Mouse (Mus musculus) E14TG2a.4 (cell line): Measurements from ENCODE around the gene Vcan.
A peak's percentile ranks its signal among the peaks of the same experiment; 100 is the strongest.

Experiments used
- H3K27me3 ChIP-seq: 2 replicates; pipeline ENCODE4 v1.6.1; 2014; ENCODE audit warnings: low read length, control low read depth; ENCODE audit not compliant: insufficient read depth
- H3K36me3 ChIP-seq: 2 replicates; pipeline ENCODE4 v1.6.1; 2014; ENCODE audit warnings: low read length, control low read depth; ENCODE audit not compliant: insufficient read depth
- H3K4me1 ChIP-seq: replicated peaks from 2 replicates; pipeline ENCODE4 v1.6.1; 2014; ENCODE audit warnings: low read depth, low read length, control low read depth
- H3K4me3 ChIP-seq: replicated peaks from 2 replicates; pipeline ENCODE4 v1.5.1; 2014; ENCODE audit warnings: mild to moderate bottlenecking, low read length
- H3K9me3 ChIP-seq: 2 replicates; pipeline ENCODE4 v1.6.1; 2014; ENCODE audit warnings: low read length, control low read depth
- CTCF ChIP-seq: conservative IDR thresholded peaks from 2 replicates; pipeline ENCODE4 v1.5.1; 2014; ENCODE audit warnings: low read length
- NANOG ChIP-seq: IDR thresholded peaks from 2 replicates; pipeline ENCODE4 v1.6.1; 2014; ENCODE audit warnings: borderline replicate concordance, low read length, mixed read lengths
- POU5F1 ChIP-seq: IDR thresholded peaks from 2 replicates; pipeline ENCODE4 v1.6.1; 2014; ENCODE audit warnings: low read length, borderline replicate concordance

The Vcan gene

DNA sequence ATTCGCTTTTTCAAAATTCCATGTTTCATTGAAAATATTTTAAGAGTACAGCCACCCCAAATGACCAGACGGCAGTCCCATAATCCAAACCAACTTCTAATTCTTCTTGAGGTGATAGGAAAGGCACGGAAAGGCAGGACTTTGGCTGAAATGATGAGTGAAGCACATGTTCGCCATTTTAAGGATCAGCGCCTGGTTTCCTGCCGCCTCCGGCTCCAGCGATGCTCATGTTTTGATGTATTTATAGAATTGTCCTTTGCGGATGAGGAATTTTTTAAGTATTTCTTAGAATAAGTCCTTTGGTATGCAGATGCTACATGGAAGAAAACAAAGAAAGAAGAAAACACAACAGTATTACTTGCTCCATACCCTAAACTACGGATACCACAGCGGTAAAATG is 85.3 kb downstream of the Vcan start:
- Histone ChIP-seq H3K36me3 (peaks cover 7% of the 10 kb centered on the region; the same call in 1 of the 2 replicates), H3K27me3 (no peaks in the 10 kb centered on the region), H3K4me1 (peaks cover 19% of the 10 kb centered on the region), H3K9me3 (no peaks in the 10 kb centered on the region), H3K4me3 (no peak overlapping the region)
- TF ChIP-seq POU5F1 (no peak), NANOG (no peak), CTCF (no peak)

DNA sequence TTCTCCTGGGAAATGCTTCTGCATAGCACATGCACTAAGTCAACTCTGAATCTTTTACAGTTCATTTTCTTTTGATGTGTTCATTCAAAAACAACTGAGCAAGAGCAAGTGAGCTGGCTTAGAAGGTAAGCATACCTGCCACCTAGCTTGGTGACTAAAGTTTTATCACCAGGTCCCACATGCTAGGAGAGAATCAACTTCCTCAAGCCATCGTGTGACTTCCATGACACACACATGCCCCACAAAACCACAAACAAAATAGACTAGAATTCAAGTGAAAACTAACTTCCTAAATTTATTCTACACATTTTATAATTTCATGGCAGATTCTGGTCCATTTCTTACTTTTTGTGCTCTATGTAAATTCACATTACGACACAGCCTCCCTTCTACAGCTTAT is 89.0 kb downstream of the Vcan start:
- Histone ChIP-seq H3K4me3 (no peak overlapping the region), H3K4me1 (no peaks in the 10 kb centered on the region), H3K27me3 (no peaks in the 10 kb centered on the region), H3K36me3 (no peaks in the 10 kb centered on the region; the same call in 1 of the 2 replicates), H3K9me3 (no peaks in the 10 kb centered on the region)
- TF ChIP-seq POU5F1, result no peak
- no peak for TF ChIP-seq NANOG
- no peak for TF ChIP-seq CTCF

DNA sequence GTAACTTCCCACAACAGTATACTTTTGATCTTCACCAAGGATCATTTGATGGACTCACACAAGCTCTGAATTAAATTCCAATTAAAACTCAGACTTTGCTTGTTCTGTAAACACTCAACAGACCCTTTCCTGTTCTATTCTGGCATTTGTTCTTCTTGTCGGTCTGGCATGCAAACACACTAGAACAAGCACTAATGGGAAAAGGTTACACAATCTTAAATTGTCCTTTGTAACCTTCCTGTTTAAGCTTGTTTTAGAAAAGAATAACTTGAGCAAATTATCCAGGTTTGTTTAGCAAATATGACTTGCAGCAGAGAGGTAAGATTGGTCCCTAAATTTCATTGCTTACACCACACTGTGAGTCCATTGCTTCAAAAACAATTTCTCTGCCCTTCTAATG is 89.5 kb downstream of the Vcan start:
- Histone ChIP-seq H3K9me3 (no peaks in the 10 kb centered on the region), H3K4me1 (no peaks in the 10 kb centered on the region), H3K36me3 (no peaks in the 10 kb centered on the region; the same call in 1 of the 2 replicates), H3K4me3 (no peak overlapping the region), H3K27me3 (no peaks in the 10 kb centered on the region)
- TF ChIP-seq NANOG (no peak), CTCF (no peak), POU5F1 (no peak)

DNA sequence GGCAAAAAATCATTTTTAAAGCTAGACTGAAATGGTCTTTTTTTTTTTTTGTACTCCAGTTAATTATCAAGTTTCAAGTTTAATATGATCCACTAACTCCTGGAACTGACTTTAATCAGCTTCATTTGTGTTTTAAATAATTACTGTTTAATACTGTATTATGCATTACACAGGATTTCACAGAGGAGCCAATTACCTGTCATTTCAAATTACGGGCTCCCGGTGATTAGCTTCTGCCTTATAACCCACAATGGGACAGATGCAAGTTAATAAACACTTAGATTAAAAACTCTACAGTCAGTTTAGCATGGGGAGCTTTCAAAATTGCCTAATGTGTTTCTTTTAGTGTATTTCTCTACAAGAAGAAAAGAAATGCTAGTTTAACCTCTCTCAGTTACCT is 96.7 kb downstream of the Vcan start:
- H3K4me1 ChIP-seq, result no peaks in the 10 kb centered on the region
- H3K27me3 ChIP-seq, result no peaks in the 10 kb centered on the region
- H3K4me3 ChIP-seq, result no peak overlapping the region
- no peaks in the 10 kb centered on the region for H3K9me3 ChIP-seq
- no peaks in the 10 kb centered on the region for H3K36me3 ChIP-seq
- TF ChIP-seq POU5F1 (no peak), NANOG (no peak), CTCF (no peak)

DNA sequence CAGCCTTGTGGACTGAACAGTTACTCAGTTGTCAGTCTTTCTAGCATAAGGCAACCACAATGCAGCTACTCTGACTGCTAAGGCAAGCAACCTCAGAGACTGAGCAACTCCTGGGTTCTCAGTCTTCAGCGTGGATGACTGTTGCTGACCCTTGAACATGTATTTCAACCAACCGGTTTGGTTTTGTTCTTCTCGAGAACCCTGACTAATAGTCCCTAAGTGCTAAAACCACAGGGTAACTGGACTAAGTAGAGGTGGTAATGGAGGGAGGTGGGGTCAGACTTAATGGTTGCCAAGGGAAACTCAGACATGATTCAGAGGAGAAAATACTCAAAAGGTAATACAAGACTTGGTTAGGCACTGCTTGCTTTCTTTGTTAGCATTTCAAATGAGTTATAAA is 105.3 kb downstream of the Vcan start:
- no peaks in the 10 kb centered on the region for H3K27me3 ChIP-seq
- no peaks in the 10 kb centered on the region for H3K9me3 ChIP-seq
- no peaks in the 10 kb centered on the region for H3K4me1 ChIP-seq
- TF ChIP-seq POU5F1 (no peak), NANOG (no peak), CTCF (no peak)
- H3K36me3 ChIP-seq, result no peaks in the 10 kb centered on the region
- H3K4me3 ChIP-seq, result no peak overlapping the region

DNA sequence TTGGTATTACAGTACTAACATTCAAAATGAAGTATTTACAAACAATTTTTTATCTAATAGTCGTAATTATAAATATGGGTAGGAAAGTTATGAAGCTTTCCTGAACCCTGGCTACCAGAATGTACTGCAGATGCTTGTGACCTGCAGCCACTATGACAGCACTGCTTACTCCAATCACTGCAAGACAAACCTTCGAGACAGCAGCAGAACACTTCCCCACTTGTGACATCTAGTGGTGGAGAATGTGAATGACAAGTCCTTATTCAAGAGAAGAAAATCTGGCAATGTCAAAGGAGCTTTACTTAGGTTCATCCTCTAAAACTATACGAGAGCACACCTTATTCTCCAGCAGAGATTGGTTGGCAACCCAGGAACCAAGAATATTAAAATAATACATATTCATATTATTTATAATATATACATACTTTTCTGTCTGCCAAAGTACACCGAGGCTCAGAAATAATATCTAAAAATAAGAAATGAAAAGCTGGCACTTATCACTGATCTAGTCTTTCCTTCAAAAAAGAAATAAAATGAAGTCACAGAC is 108.1 kb downstream of the Vcan start:
- Histone ChIP-seq H3K27me3 (no peaks in the 10 kb centered on the region), H3K4me1 (no peaks in the 10 kb centered on the region), H3K9me3 (no peaks in the 10 kb centered on the region), H3K4me3 (no peak overlapping the region), H3K36me3 (no peaks in the 10 kb centered on the region)
- TF ChIP-seq CTCF (peak; percentile 87), NANOG (no peak), POU5F1 (no peak)

DNA sequence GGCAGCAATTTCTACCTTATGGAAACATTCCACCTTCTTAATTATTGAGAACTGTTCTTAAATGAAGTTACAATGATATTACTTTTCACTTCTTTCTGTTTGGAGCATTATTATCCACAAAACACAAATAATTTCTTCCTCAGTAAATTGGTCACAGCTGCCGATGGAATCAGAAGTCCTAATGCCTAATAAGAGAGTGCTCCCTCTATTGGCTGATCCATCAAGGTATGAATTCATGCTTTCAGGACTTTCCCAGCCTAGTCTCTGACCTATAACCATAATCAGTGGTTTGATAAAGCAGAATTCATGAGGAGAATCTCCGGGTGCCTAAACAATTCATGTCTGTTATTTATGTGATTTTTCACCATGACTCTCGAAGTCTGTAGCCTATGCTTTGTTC is 123.2 kb downstream of the Vcan start:
- no peaks in the 10 kb centered on the region for H3K4me1 ChIP-seq
- H3K9me3 ChIP-seq, result no peaks in the 10 kb centered on the region
- no peaks in the 10 kb centered on the region for H3K36me3 ChIP-seq
- TF ChIP-seq POU5F1 (no peak), NANOG (no peak), CTCF (no peak)
- no peak overlapping the region for H3K4me3 ChIP-seq
- H3K27me3 ChIP-seq, result no peaks in the 10 kb centered on the region

DNA sequence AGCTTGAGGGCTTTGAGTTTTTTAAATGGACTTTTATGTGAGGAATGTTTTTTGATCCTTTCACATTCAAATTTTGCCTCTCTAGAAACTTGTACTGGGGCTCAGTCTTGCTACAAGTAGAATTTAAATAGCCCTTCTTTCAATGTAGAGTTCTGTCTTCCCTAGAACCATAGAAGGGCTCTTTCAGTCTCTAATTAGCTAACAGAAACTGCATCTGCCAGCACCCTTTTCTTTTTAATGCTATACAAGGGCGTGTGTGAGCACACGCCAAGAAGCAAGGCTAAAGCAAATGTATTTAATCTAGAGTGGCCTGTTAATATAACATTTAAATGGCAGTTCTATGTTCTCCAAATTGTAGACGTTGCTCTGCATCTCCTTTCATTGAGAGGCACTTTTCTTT is 134.9 kb downstream of the Vcan start:
- no peaks in the 10 kb centered on the region for H3K9me3 ChIP-seq
- H3K4me3 ChIP-seq, result peak overlapping the region; percentile 46; the same call in 1 of the 2 replicates
- no peaks in the 10 kb centered on the region for H3K36me3 ChIP-seq
- peaks cover 11% of the 10 kb centered on the region for H3K4me1 ChIP-seq
- no peaks in the 10 kb centered on the region for H3K27me3 ChIP-seq
- TF ChIP-seq POU5F1 (no peak), NANOG (no peak), CTCF (no peak)
